Mouse (Mus musculus): ENCODE measurements around the gene Dctn3. TPM values are rescaled to one million over a fixed set of nuclear protein-coding genes. Genes with fewer than 3 reads are reported as not detected.
"Not testable (repeated sequence)": the region's sequence is repeated elsewhere in the genome, so short reads cannot be mapped to it uniquely, and the experiment has no call there.

Dctn3 gene
- total RNA-seq, 2 experiments from 2014 or later = 70.7 to 77.7 TPM

GRCm38 (mm10) chr4:41702226-41702625 is 20.7 kb downstream of the Dctn3 start:
- intact Hi-C loops (cut with DNase I); DNase-seq: not testable (repeated sequence)

DNA sequence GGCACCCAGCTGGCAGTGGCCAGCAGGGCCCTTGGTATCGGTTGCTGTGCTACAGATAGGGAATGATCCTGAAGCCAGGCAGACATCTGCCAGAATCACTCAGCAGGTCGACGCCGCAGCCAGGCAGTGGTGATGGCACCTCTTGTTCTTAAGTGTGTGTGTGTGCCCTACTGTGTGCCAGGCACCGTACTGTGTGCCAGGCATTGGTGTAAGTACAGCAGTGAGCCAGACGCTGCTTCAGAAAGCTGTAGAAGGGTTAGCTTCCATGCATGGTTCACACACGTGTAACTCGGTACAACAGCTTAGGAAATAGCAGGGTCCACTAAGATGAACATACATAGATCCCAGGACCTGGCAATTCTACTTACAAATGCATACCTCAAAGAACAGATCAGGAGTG is 22.7 kb downstream of the Dctn3 start:
- intact Hi-C loops (cut with DNase I); DNase-seq: not testable (repeated sequence)

GRCm38 (mm10) chr4:41699783-41700182 is 23.2 kb downstream of the Dctn3 start, which contains the start of gene Il11ra1:
Gene Il11ra1 (plus strand): TSS chr4:41699989.
- intact Hi-C loops (cut with DNase I); DNase-seq: not testable (repeated sequence)

DNA sequence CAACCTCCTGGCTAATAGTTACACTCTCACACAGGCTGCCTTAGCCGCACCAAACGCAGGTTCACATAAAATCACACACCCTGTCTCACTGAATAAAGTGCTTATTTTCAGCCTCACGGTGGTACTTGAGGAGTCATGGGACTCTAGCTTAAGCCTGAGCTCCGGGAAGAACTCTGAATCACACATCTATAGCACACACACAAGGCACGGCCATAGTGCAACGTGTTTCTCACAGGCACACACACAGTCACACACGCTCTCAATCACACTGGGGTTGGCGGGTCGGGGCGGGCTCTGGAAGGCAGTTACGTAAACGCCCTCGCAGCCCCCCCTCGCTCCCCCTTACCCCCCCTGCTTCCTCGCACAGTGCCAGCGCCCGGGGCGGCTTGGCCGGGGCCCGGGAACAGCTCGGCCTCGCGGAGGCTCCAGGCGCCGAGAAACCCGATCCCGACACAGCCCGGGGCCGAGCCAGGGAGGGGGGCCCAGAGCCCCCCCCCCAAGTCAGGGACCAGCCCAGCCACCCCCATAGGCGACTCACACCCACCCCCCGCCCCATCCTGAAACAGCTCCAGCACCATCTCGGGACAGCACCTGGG is 24.5 kb downstream of the Dctn3 start:
- DNase-seq = peak; percentile 59 to 62
- intact Hi-C loops (cut with DNase I) = not testable (repeated sequence)

DNA sequence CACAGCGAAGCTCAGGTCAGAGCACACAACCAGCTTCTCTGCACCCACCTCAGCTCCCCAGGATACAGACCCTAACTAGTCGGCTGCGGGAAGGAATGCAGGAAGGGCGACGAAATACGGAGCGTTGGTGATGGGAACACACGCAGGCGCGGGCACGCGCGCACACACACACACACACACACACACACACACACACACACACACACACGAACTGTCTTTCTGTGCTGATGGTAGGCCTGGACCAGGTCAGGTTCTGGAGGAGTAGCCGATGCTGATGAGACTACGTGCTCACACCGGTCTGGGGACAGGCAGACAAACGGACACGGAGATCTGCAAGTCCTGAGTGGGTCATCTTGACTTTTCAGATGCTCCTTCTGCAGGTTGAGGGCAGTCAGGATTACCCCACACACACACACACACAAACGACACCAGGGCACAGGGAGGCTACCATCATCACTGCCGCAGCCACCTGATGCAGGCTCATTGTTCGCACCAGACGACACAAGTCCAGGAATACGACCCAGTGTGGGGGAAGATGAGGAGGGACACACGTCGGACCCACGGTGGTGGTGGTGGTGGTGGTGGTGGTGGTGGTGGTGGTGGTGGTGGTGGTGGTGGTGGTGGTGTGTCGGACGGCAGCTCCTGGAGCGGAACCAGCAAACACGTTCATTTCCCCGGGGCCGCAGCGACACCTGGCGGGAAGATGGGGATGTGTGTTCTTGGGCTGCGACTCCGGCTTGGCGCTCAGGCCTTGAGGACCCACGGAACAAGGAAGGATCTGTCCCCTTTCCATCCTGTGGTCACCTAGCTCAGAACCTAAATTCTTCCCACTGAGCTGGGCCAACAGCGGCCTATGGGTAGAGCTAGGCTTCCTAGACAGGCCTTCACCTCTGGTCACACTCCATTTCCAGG is 25.8 kb downstream of the Dctn3 start, which contains the start of gene Cntfr:
TSS of gene Cntfr (minus strand) at position 160 of the 912 bp plus-strand sequence.
- DNase-seq = peak; percentile 86 to 89
- intact Hi-C loops (cut with DNase I) = loop anchor here (2.0 kb wide), 1 partner anchor 44 kb away; no protein-coding TSS in a partner anchor

DNA sequence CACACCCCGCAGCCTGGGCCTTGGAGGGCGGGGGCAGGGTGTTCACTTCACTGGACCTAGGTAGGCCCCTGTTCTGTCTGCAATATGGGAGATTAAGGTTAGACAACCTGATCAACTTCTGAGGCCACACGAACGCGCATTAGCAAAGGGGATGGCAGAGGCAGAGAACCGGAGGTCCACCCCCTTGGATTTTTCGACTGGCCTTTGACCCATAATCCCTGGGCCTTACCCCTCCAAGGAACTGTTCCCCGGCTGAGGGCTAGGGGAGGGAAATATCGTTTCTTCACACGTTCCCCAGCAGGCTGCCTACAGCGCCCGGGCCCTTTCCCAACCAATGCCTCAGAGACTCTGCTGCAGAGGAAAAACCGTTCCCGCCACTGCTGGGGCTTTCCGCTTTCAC is 26.5 kb downstream of the Dctn3 start:
- intact Hi-C loops (cut with DNase I) = loop anchor here (2.0 kb wide), 1 partner anchor 44 kb away; no protein-coding TSS in a partner anchor
- DNase-seq = not testable (repeated sequence)

GRCm38 (mm10) chr4:41695800-41696199 is 27.2 kb downstream of the Dctn3 start:
- DNase-seq = not testable (repeated sequence)
- intact Hi-C loops (cut with DNase I) = loop anchor here (2.0 kb wide), 1 partner anchor 43 kb away; no protein-coding TSS in a partner anchor

- intact Hi-C loops (cut with DNase I); DNase-seq: not testable (repeated sequence)
Measured at GRCm38 (mm10) chr4:41693511-41693910, 29.5 kb downstream of the Dctn3 start.

- DNase-seq; intact Hi-C loops (cut with DNase I): not testable (repeated sequence)
Measured at GRCm38 (mm10) chr4:41690014-41690413, 33.0 kb downstream of the Dctn3 start.

- DNase-seq; intact Hi-C loops (cut with DNase I): not testable (repeated sequence)
Measured at GRCm38 (mm10) chr4:41688562-41688961, 34.4 kb downstream of the Dctn3 start.

DNA sequence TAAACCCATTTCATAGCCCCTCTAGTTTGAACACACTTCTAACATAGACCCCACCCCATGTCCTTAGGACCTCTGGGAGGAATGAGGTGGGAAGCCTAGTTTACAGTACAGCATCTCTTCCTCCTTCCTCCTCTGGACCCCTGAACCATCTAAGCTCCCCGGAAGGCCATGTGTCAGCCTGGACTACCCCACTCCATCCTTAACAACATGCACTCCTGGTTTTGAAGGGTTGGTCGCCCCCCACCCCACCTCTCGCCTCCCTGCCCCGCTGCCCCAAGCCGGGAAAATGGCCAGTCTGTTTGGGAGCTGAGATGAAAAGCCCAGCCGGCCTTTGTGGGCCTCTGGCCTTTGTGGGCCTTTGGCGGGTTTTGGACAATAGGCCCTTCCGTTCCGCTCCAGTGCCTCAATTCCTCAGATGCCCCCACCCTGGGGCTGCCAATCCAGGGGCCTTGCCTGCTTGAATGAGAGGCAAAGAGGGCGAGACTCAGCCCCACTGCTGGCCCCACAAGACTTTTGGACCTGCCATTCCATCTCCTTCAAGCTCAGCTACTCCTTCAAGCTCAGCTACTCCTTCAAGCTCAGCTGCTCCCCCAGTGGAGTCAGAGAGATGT is 37.0 kb downstream of the Dctn3 start:
- intact Hi-C loops (cut with DNase I); DNase-seq: not testable (repeated sequence)

DNA sequence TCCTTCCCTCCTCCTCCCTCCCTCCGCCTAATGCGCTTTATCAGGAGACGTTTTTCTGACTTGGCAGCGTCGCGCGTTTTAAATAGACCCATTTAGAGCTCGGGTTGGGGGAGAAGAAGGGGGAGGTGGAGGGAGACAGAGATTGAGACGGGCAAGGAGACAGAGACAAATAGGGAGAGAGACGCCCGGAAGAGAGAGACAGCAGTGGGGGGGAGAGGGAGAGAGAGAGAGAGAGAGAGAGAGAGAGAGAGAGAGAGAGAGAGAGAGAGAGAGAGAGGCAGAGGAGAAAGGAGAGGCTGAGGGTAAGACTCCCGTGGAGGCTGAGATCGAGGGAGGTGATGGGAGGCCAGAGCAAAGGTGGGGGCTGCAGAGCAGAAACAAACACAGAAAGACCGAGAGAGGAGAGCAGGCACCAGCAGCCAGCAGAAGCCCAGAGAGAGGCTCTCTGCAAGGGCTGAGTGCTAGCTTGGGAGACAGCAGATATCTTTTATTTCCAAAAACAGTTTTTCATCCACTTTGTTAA is 38.0 kb downstream of the Dctn3 start:
- DNase-seq; intact Hi-C loops (cut with DNase I): not testable (repeated sequence)

DNA sequence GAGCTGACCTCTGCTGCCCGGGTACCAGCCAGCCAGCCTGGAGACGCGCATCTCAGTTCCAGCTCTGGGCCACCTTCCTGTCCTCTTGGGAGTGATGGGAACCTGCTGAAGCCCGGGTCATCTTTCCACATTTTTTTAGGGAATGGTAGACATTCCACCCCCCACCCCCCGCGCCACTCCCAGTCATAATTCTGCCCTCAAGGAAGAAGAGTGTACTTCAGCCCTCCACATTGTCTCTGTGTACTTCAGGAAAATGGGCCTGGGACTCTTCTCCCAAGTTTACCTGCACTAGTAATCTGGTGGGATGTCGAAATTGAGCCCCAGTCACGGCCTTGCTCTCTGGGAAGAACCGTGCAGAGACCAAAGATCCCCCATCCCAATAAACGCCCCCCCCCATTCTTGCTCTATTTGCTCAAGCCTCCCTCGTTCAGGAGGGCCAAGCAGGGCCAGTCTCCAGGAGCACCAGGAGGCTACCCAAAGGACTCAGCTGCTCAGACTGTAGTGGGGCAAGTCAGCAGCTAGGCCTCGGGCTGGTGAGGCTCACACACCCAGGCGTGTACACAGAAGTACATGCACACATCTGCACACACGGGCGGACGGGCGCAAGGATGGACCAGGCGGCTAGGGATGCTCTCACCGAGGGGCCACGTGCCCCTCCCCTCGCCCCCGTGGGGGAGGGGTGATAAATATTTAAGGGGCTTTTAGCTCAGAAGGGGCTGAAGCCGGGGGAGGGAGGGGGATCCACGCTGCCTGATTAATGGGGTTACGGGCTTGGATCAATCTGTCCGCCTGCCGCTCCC is 38.6 kb downstream of the Dctn3 start:
- DNase-seq; intact Hi-C loops (cut with DNase I): not testable (repeated sequence)

DNA sequence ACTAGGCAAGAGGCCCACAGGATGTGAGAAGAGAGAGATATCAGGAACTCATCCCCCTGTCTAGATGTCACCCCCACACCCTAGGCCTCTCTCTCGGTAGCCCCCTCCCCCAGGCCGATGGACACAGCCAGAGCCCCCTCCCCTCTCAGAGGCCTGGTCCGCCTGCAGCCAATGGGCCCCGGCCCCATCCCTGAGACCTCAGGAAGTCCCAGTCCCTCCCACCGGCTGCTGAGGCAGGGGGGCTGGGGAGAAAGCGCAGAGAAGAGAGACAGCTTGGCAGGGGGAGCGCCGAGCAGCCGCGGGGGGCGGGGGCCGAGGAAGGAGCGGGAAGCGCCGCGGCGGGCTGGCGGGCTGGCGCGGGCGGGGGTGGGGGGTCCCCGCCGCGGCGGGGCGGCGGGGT is 39.7 kb downstream of the Dctn3 start:
- intact Hi-C loops (cut with DNase I) = not testable (repeated sequence)

GRCm38 (mm10) chr4:41682789-41683188 is 40.2 kb downstream of the Dctn3 start:
- DNase-seq = no peak
- intact Hi-C loops (cut with DNase I) = no loop called here

More for the DNA sequence above, 39.7 kb downstream of the Dctn3 start:
- DNase-seq = not testable (repeated sequence)

DNA sequence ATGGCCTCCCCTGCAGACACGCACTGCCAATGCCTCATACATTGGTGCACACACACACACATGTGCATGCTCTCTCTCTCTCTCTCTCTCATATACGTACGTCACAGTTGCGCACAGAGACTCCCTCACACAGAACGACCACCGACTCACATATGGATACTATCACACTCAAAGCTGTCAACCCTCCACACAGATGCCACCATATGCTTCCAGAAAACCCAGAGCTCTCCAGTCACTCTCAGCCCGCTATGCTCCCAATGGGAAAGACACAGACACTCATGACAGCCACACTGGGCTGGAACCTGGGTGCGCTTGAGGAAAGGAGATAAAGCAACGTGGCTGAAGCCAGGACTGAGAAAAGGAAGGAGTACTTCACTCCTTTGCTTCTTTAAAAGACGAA is 41.0 kb downstream of the Dctn3 start:
- no peak for DNase-seq
- intact Hi-C loops (cut with DNase I) = no loop called here

DNA sequence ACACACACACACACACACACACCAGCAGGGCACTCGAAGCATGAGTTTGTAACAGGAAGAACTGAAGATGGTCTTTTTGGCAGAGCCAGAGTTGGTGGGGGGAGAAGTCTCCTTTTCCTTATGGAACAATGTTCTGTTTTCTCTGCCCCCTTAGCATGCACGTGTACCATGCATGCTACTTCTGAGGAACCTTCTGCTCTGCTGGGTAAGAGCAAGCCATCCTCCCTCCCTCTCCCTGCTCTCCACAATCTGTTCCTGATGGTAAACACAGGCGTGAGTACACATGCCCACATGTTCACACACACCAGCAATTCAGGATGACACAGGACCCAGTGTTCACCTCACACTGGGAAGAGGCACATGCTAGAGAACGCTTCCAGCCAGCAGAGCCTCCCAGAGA is 41.8 kb downstream of the Dctn3 start:
- intact Hi-C loops (cut with DNase I) = no loop called here
- DNase-seq = no peak

DNA sequence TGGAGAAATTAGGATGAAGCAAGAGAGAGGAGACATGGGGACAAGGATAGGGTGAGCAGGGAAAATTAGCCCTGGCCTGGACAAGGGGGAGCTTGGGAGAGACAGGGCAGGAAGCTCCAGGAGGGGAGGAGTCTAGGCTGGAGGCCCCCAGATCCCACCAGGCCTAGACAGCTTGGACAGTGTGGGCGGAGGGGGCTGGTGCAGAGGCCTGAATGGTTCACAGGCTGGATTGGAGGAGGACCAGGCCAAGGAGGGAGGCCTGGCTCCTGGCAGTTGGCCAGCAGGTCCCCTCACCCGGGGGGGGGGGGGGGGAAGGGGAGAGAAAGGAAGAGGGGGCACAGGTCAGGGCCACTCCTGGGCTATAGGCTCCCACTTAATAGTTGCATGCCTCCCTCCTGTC is 43.7 kb downstream of the Dctn3 start:
- intact Hi-C loops (cut with DNase I) = no loop called here
- DNase-seq = no peak

GRCm38 (mm10) chr4:41678863-41679262 is 44.1 kb downstream of the Dctn3 start:
- no peak for DNase-seq
- intact Hi-C loops (cut with DNase I) = no loop called here

Measured in heart, postnatal 36 days (tissue).